Mouse (Mus musculus): ENCODE results near the gene Vwa8. TPM values are rescaled to one million over a fixed set of nuclear protein-coding genes. Genes with fewer than 3 reads are reported as not detected.
A peak's percentile ranks its signal among the peaks of the same experiment; 100 is the strongest.

Gene Vwa8
- 13.9 and 16.6 TPM in 2 replicates for polyA plus RNA-seq (2015; fragmentation: Nextera tagmentation; extraction: Ambion mirVana)

GRCm38 (mm10) chr14:78848941-78849911 lies at the start of gene Vwa8:
Gene Vwa8 (plus strand): TSS chr14:78849052.
- Histone ChIP-seq H3K4me3 (ENCODE audit: low read length) (peak within 1 kb of the TSS; percentile 97), H3K36me3 (ENCODE audit: control insufficient read depth, insufficient read depth, low read length) (no peaks in the 10 kb centered on the region), H3K27ac (ENCODE audit: low read length) (peak within 1 kb of the TSS; percentile 93), H3K4me2 (ENCODE audit: low read depth, low read length) (peak within 1 kb of the TSS; percentile 87), H3K9me3 (ENCODE audit: control insufficient read depth, low read length) (no peaks in the 10 kb centered on the region), H3K9ac (ENCODE audit: low read depth, low read length) (peak within 1 kb of the TSS; percentile 97), H3K27me3 (replicated peaks; ENCODE audit: control insufficient read depth, insufficient read depth, low read length) (no peaks in the 10 kb centered on the region), H3K4me1 (ENCODE audit: control insufficient read depth, insufficient read depth, low read length) (peaks cover 11% of the 10 kb centered on the region)
- WGBS, result 3% methylated on average over 56 of the region's 61 CpGs
- peak; percentile 93 for ATAC-seq

GRCm38 (mm10) chr14:78802378-78802777 lies 46.5 kb upstream of the Vwa8 start:
- H3K4me3 ChIP-seq (ENCODE audit: low read length), result no peak overlapping the region
- no peak overlapping the region for H3K4me2 ChIP-seq (ENCODE audit: low read depth, low read length)
- H3K9ac ChIP-seq (ENCODE audit: low read depth, low read length), result no peak overlapping the region
- no peaks in the 10 kb centered on the region for H3K36me3 ChIP-seq (ENCODE audit: control insufficient read depth, insufficient read depth, low read length)
- no peaks in the 10 kb centered on the region for H3K4me1 ChIP-seq (ENCODE audit: control insufficient read depth, insufficient read depth, low read length)
- H3K27ac ChIP-seq (ENCODE audit: low read length), result no peak overlapping the region
- no peaks in the 10 kb centered on the region for H3K27me3 ChIP-seq (replicated peaks; ENCODE audit: control insufficient read depth, insufficient read depth, low read length)
- no peaks in the 10 kb centered on the region for H3K9me3 ChIP-seq (ENCODE audit: control insufficient read depth, low read length)
- ATAC-seq, result no peak
- WGBS, result 87% methylated on average over 2 of the region's 2 CpGs

- no peak for ATAC-seq
- H3K4me2 ChIP-seq (ENCODE audit: low read depth, low read length), result no peak overlapping the region
- H3K4me3 ChIP-seq (ENCODE audit: low read length), result no peak overlapping the region
- no peaks in the 10 kb centered on the region for H3K27me3 ChIP-seq (replicated peaks; ENCODE audit: control insufficient read depth, insufficient read depth, low read length)
- 70% methylated on average over 6 of the region's 6 CpGs for WGBS
- no peaks in the 10 kb centered on the region for H3K4me1 ChIP-seq (ENCODE audit: control insufficient read depth, insufficient read depth, low read length)
- no peak overlapping the region for H3K27ac ChIP-seq (ENCODE audit: low read length)
- no peak overlapping the region for H3K9ac ChIP-seq (ENCODE audit: low read depth, low read length)
- H3K36me3 ChIP-seq (ENCODE audit: control insufficient read depth, insufficient read depth, low read length), result no peaks in the 10 kb centered on the region
- no peaks in the 10 kb centered on the region for H3K9me3 ChIP-seq (ENCODE audit: control insufficient read depth, low read length)
These were observed 44.9 kb upstream of the Vwa8 start for GRCm38 (mm10) chr14:78803924-78804323.

GRCm38 (mm10) chr14:78812896-78813295 lies 36.0 kb upstream of the Vwa8 start:
- no peak for ATAC-seq

GRCm38 (mm10) chr14:78816411-78816810 lies 32.4 kb upstream of the Vwa8 start:
- Histone ChIP-seq H3K4me3 (ENCODE audit: low read length) (no peak overlapping the region), H3K4me1 (ENCODE audit: control insufficient read depth, insufficient read depth, low read length) (no peaks in the 10 kb centered on the region), H3K9ac (ENCODE audit: low read depth, low read length) (no peak overlapping the region), H3K27me3 (replicated peaks; ENCODE audit: control insufficient read depth, insufficient read depth, low read length) (no peaks in the 10 kb centered on the region), H3K4me2 (ENCODE audit: low read depth, low read length) (no peak overlapping the region), H3K36me3 (ENCODE audit: control insufficient read depth, insufficient read depth, low read length) (no peaks in the 10 kb centered on the region), H3K27ac (ENCODE audit: low read length) (no peak overlapping the region), H3K9me3 (ENCODE audit: control insufficient read depth, low read length) (no peaks in the 10 kb centered on the region)
- WGBS, result 25% methylated on average over 2 of the region's 3 CpGs
- 0 out of 2 replicates have a peak, but pooled peaks have one; percentile 44 for ATAC-seq

More at GRCm38 (mm10) chr14:78812896-78813295, 36.0 kb upstream of the Vwa8 start:
- Histone ChIP-seq H3K4me1 (ENCODE audit: control insufficient read depth, insufficient read depth, low read length) (no peaks in the 10 kb centered on the region), H3K36me3 (ENCODE audit: control insufficient read depth, insufficient read depth, low read length) (no peaks in the 10 kb centered on the region), H3K4me3 (ENCODE audit: low read length) (no peak overlapping the region), H3K27ac (ENCODE audit: low read length) (no peak overlapping the region), H3K9ac (ENCODE audit: low read depth, low read length) (no peak overlapping the region), H3K27me3 (replicated peaks; ENCODE audit: control insufficient read depth, insufficient read depth, low read length) (no peaks in the 10 kb centered on the region), H3K9me3 (ENCODE audit: control insufficient read depth, low read length) (no peaks in the 10 kb centered on the region), H3K4me2 (ENCODE audit: low read depth, low read length) (no peak overlapping the region)
- WGBS, result 77% methylated on average over 2 of the region's 2 CpGs

GRCm38 (mm10) chr14:78817651-78818050 lies 31.2 kb upstream of the Vwa8 start:
- no peak overlapping the region for H3K4me2 ChIP-seq (ENCODE audit: low read depth, low read length)

GRCm38 (mm10) chr14:78818406-78818805 lies 30.4 kb upstream of the Vwa8 start:
- Histone ChIP-seq H3K9ac (ENCODE audit: low read depth, low read length) (no peak overlapping the region), H3K4me3 (ENCODE audit: low read length) (no peak overlapping the region), H3K27me3 (replicated peaks; ENCODE audit: control insufficient read depth, insufficient read depth, low read length) (no peaks in the 10 kb centered on the region), H3K4me1 (ENCODE audit: control insufficient read depth, insufficient read depth, low read length) (no peaks in the 10 kb centered on the region), H3K4me2 (ENCODE audit: low read depth, low read length) (no peak overlapping the region), H3K36me3 (ENCODE audit: control insufficient read depth, insufficient read depth, low read length) (no peaks in the 10 kb centered on the region), H3K27ac (ENCODE audit: low read length) (no peak overlapping the region), H3K9me3 (ENCODE audit: control insufficient read depth, low read length) (no peaks in the 10 kb centered on the region)
- ATAC-seq, result no peak
- 86% methylated on average over 3 of the region's 3 CpGs for WGBS

More at GRCm38 (mm10) chr14:78817651-78818050, 31.2 kb upstream of the Vwa8 start:
- H3K9me3 ChIP-seq (ENCODE audit: control insufficient read depth, low read length), result no peaks in the 10 kb centered on the region
- H3K36me3 ChIP-seq (ENCODE audit: control insufficient read depth, insufficient read depth, low read length), result no peaks in the 10 kb centered on the region
- no peak overlapping the region for H3K27ac ChIP-seq (ENCODE audit: low read length)
- H3K4me3 ChIP-seq (ENCODE audit: low read length), result no peak overlapping the region
- H3K27me3 ChIP-seq (replicated peaks; ENCODE audit: control insufficient read depth, insufficient read depth, low read length), result no peaks in the 10 kb centered on the region
- WGBS, result 85% methylated on average over 3 of the region's 3 CpGs
- H3K9ac ChIP-seq (ENCODE audit: low read depth, low read length), result no peak overlapping the region
- H3K4me1 ChIP-seq (ENCODE audit: control insufficient read depth, insufficient read depth, low read length), result no peaks in the 10 kb centered on the region
- ATAC-seq, result no peak

- Histone ChIP-seq H3K9me3 (ENCODE audit: control insufficient read depth, low read length) (no peaks in the 10 kb centered on the region), H3K9ac (ENCODE audit: low read depth, low read length) (no peak overlapping the region), H3K27ac (ENCODE audit: low read length) (no peak overlapping the region), H3K4me1 (ENCODE audit: control insufficient read depth, insufficient read depth, low read length) (no peaks in the 10 kb centered on the region), H3K27me3 (replicated peaks; ENCODE audit: control insufficient read depth, insufficient read depth, low read length) (no peaks in the 10 kb centered on the region), H3K4me3 (ENCODE audit: low read length) (no peak overlapping the region), H3K4me2 (ENCODE audit: low read depth, low read length) (no peak overlapping the region), H3K36me3 (ENCODE audit: control insufficient read depth, insufficient read depth, low read length) (no peaks in the 10 kb centered on the region)
- 77% methylated on average over 4 of the region's 4 CpGs for WGBS
- no peak for ATAC-seq
These were observed 24.8 kb upstream of the Vwa8 start for GRCm38 (mm10) chr14:78824013-78824412.

GRCm38 (mm10) chr14:78824507-78824906 lies 24.3 kb upstream of the Vwa8 start:
- no peaks in the 10 kb centered on the region for H3K36me3 ChIP-seq (ENCODE audit: control insufficient read depth, insufficient read depth, low read length)
- 75% methylated on average over 4 of the region's 4 CpGs for WGBS

More at GRCm38 (mm10) chr14:78824507-78824906, 24.3 kb upstream of the Vwa8 start:
- Histone ChIP-seq H3K4me2 (ENCODE audit: low read depth, low read length) (no peak overlapping the region), H3K27me3 (replicated peaks; ENCODE audit: control insufficient read depth, insufficient read depth, low read length) (no peaks in the 10 kb centered on the region), H3K9me3 (ENCODE audit: control insufficient read depth, low read length) (no peaks in the 10 kb centered on the region), H3K9ac (ENCODE audit: low read depth, low read length) (no peak overlapping the region), H3K27ac (ENCODE audit: low read length) (no peak overlapping the region), H3K4me1 (ENCODE audit: control insufficient read depth, insufficient read depth, low read length) (no peaks in the 10 kb centered on the region), H3K4me3 (ENCODE audit: low read length) (no peak overlapping the region)
- no peak for ATAC-seq
